9 mouse cellular contexts compared by ENCODE assay signal in genomic region chr3:62860731-62861130, GRCm38 (mm10).
DNase-seq lines count a peak whose midpoint lies in the region; ATAC-seq and TF ChIP-seq lines count a peak whose summit lies in the region.
"Had no signal": no experiment of that assay in that cellular context is flagged by ENCODE, and none has a peak within 500 bp of the region (broad histone marks: within the 10 kb centered on the region; RNA-seq: fewer than 3 reads in every experiment).

No protein-coding gene starts in this region.

- H3K4me1 ChIP-seq in kidney, adult 2 months (ENCODE audit: control insufficient read depth, insufficient read depth, low read length): no peaks in the 10 kb centered on the region
- no peaks in the 10 kb centered on the region for H3K4me1 ChIP-seq in kidney, embryonic 15.5 days
- no peaks in the 10 kb centered on the region for H3K4me1 ChIP-seq in lung, postnatal 0 days (ENCODE audit: insufficient read depth, low read depth, low read length)
- H3K4me1 ChIP-seq in stomach, postnatal 0 days (replicated peaks; ENCODE audit: control insufficient read depth, insufficient read depth): no peaks in the 10 kb centered on the region
- no peaks in the 10 kb centered on the region for H3K4me1 ChIP-seq in heart, embryonic 12.5 days (replicated peaks)

- no peaks in the 10 kb centered on the region for H3K9me3 ChIP-seq in kidney, embryonic 15.5 days (replicated peaks)
- H3K9me3 ChIP-seq in lung, postnatal 0 days (ENCODE audit: low read length): no peaks in the 10 kb centered on the region
- H3K9me3 ChIP-seq in stomach, postnatal 0 days (ENCODE audit: control insufficient read depth, low read length): no peaks in the 10 kb centered on the region
- H3K9me3 ChIP-seq in heart, embryonic 12.5 days (replicated peaks): no peaks in the 10 kb centered on the region

- TF ChIP-seq CTCF in kidney, adult 2 months (conservative IDR thresholded peaks at IDR 0.05; ENCODE audit: insufficient read depth, insufficient read length, low read depth, low read length): no peak; the same call in 1 of the 2 replicates
- peak; percentile 72; the same call in 1 of the 2 replicates for TF ChIP-seq CTCF in brain, embryonic 14.5 days (IDR thresholded peaks at IDR 0.05; ENCODE audit: borderline replicate concordance, extremely low read depth, insufficient read depth, insufficient read length)
- TF ChIP-seq CTCF in lung, postnatal 0 days (IDR thresholded peaks at IDR 0.05): peak; percentile 69
- peak; percentile 73 for TF ChIP-seq CTCF in stomach, postnatal 0 days (IDR thresholded peaks at IDR 0.05; ENCODE audit: low read depth)

- H3K9ac ChIP-seq in kidney, embryonic 15.5 days: no peak overlapping the region
- H3K9ac ChIP-seq in lung, postnatal 0 days (replicated peaks; ENCODE audit: low read depth): no peak overlapping the region
- H3K9ac ChIP-seq in stomach, postnatal 0 days (ENCODE audit: low read length): no peak overlapping the region
- no peak overlapping the region for H3K9ac ChIP-seq in heart, embryonic 12.5 days

- TF ChIP-seq POLR2A in kidney, adult 2 months (IDR thresholded peaks at IDR 0.05; ENCODE audit: low read depth, low read length): no peak
- no peak for TF ChIP-seq POLR2A in brain, embryonic 14.5 days (IDR thresholded peaks at IDR 0.05; ENCODE audit: borderline replicate concordance, extremely low read depth, insufficient read depth, insufficient read length, poor library complexity, severe bottlenecking)

- DNase-seq in kidney, adult 2 months: peak; percentile 14
- DNase-seq in brain, embryonic 14.5 days (ENCODE audit: low read depth): peak; percentile 73
- peak; percentile 21 to 44 for DNase-seq in frontal cortex, postnatal 36 days (ENCODE audit: low spot score in 2 of 2)
- DNase-seq in lung, postnatal 0 days (ENCODE audit: low spot score): peak; percentile 39
- DNase-seq in stomach, postnatal 0 days (ENCODE audit: low spot score): peak; percentile 13
- DNase-seq in heart, adult 11 months: no peak

- no peak overlapping the region for H3K4me2 ChIP-seq in kidney, embryonic 15.5 days
- H3K4me2 ChIP-seq in lung, postnatal 0 days (replicated peaks; ENCODE audit: low read depth, low read length): no peak overlapping the region
- H3K4me2 ChIP-seq in stomach, postnatal 0 days (replicated peaks; ENCODE audit: low read depth): no peak overlapping the region
- no peak overlapping the region for H3K4me2 ChIP-seq in heart, embryonic 12.5 days

- no peak overlapping the region for H3K4me3 ChIP-seq in kidney, adult 2 months (ENCODE audit: insufficient read depth, low read depth, low read length)
- H3K4me3 ChIP-seq in kidney, embryonic 15.5 days (replicated peaks): no peak overlapping the region
- no peak overlapping the region for H3K4me3 ChIP-seq in lung, postnatal 0 days (ENCODE audit: low read depth, low read length)
- no peak overlapping the region for H3K4me3 ChIP-seq in stomach, postnatal 0 days (ENCODE audit: low read depth, low read length)
- H3K4me3 ChIP-seq in heart, embryonic 12.5 days: no peak overlapping the region
- H3K4me3 ChIP-seq: myocyte had no signal

- 14% methylated on average over 3 of the region's 3 CpGs for WGBS in kidney, adult 2 months
- WGBS in kidney, embryonic 15.5 days: 20% methylated on average over 3 of the region's 3 CpGs
- 15% methylated on average over 3 of the region's 3 CpGs for WGBS in lung, postnatal 0 days
- 20% methylated on average over 3 of the region's 3 CpGs for WGBS in stomach, postnatal 0 days
- WGBS in heart, embryonic 12.5 days: 13% methylated on average over 3 of the region's 3 CpGs

- no peaks in the 10 kb centered on the region for H3K27me3 ChIP-seq in kidney, adult 2 months (replicated peaks; ENCODE audit: control insufficient read depth, insufficient read depth, low read length)
- no peaks in the 10 kb centered on the region for H3K27me3 ChIP-seq in kidney, embryonic 15.5 days
- no peaks in the 10 kb centered on the region for H3K27me3 ChIP-seq in lung, postnatal 0 days (replicated peaks; ENCODE audit: insufficient read depth, low read length)
- no peaks in the 10 kb centered on the region for H3K27me3 ChIP-seq in stomach, postnatal 0 days (ENCODE audit: control insufficient read depth, insufficient read depth, low read length)
- H3K27me3 ChIP-seq in heart, embryonic 12.5 days (replicated peaks): no peaks in the 10 kb centered on the region

- TF ChIP-seq EP300 in lung, postnatal 0 days (IDR thresholded peaks at IDR 0.05): no peak
- no peak for TF ChIP-seq EP300 in stomach, postnatal 0 days (optimal IDR thresholded peaks at IDR 0.05)

- H3K27ac ChIP-seq in kidney, adult 2 months (ENCODE audit: insufficient read depth, low read depth, low read length): no peak overlapping the region
- no peak overlapping the region for H3K27ac ChIP-seq in kidney, embryonic 15.5 days
- H3K27ac ChIP-seq in lung, postnatal 0 days (ENCODE audit: low read length): no peak overlapping the region
- H3K27ac ChIP-seq in stomach, postnatal 0 days (replicated peaks): no peak overlapping the region
- no peak overlapping the region for H3K27ac ChIP-seq in heart, embryonic 12.5 days (ENCODE audit: poor library complexity, severe bottlenecking)

- ATAC-seq in kidney, embryonic 15.5 days (replicated peaks; ENCODE audit: low FRiP score): no peak
- no peak for ATAC-seq in lung, postnatal 0 days
- no peak for ATAC-seq in stomach, postnatal 0 days (ENCODE audit: low FRiP score, low TSS enrichment)
- no peak for ATAC-seq in heart, embryonic 12.5 days (ENCODE audit: insufficient number of reproducible peaks, low FRiP score)

- H3K36me3 ChIP-seq in kidney, adult 2 months (ENCODE audit: control insufficient read depth, insufficient read depth, low read length): no peaks in the 10 kb centered on the region
- no peaks in the 10 kb centered on the region for H3K36me3 ChIP-seq in kidney, embryonic 15.5 days
- no peaks in the 10 kb centered on the region for H3K36me3 ChIP-seq in lung, postnatal 0 days (ENCODE audit: insufficient read depth, low read length)
- H3K36me3 ChIP-seq in stomach, postnatal 0 days (ENCODE audit: control insufficient read depth, insufficient read depth, low read length): no peaks in the 10 kb centered on the region
- H3K36me3 ChIP-seq in heart, embryonic 12.5 days: no peaks in the 10 kb centered on the region
